Mouse (Mus musculus): Measurements from ENCODE around the gene Arap1. TPM values are rescaled to one million over a fixed set of nuclear protein-coding genes. Genes with fewer than 3 reads are reported as not detected.

Gene Arap1
- polyA plus RNA-seq, 1 experiment from 2014 or later = 88.7 TPM

DNA sequence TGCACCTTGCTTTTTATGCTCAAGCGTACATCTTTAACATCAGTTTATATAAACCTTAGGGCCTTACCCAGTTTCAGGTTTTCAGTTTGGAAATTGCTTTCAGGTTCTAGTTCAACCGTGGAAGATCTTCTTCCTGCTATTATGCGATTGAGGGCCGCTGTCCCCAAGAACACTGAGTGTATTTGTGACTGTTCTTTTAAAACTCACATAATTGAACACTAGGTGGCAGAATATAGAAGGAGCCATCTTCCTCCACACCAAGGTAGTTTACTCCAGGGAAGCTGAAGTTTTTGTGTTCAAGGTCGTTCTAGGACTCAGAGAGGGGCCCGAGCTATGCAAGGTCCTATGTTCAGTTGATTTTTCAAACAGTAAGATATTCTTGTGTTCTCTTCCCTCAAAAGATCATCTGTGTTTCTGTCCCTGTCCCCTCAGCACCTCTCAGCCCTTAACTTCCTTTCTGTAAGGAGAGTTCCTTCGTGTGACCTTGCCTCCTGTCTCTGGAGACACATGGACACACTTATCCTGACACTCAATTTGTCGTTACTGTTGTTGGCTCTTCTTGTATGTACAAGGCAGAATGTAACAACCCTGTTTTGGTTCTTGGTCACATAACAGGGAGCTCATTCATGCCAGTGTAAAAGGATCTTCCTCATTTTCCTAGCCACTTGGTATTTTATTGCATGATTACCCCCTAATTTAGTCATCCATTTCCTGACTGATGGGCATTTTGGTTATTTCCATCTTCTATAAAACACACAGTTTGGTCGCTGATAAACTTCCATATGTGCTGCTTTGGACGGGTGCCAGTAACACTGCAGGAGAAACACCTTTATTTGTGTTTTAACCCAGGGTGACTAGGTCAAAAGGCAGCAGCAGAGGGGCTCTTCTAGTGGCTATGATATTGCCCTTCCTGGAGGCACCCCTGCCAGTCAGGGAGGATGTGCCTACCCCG lies 20.3 kb downstream of the Arap1 start:
- H3K4me3 ChIP-seq (replicated peaks) = no peak overlapping the region
- no peak overlapping the region for H3K4me2 ChIP-seq
- H3K36me3 ChIP-seq = no peaks in the 10 kb centered on the region
- no peak overlapping the region for H3K27ac ChIP-seq
- ATAC-seq (ENCODE audit: insufficient read depth, low FRiP score, low read depth) = no peak
- 0 out of 2 replicates have a peak, but pooled peaks cover 7% of the 10 kb centered on the region for H3K4me1 ChIP-seq
- no peak overlapping the region for H3K9ac ChIP-seq
- whole genome bisulfite sequencing = 53% methylated on average over 11 of the region's 11 CpGs
- H3K27me3 ChIP-seq (replicated peaks) = no peaks in the 10 kb centered on the region
- H3K9me3 ChIP-seq = no peaks in the 10 kb centered on the region

- H3K27me3 ChIP-seq (replicated peaks) = no peaks in the 10 kb centered on the region
- no peak for ATAC-seq (ENCODE audit: insufficient read depth, low FRiP score, low read depth)
- H3K27ac ChIP-seq = no peak overlapping the region
- H3K4me1 ChIP-seq = 0 out of 2 replicates have a peak, but pooled peaks cover 7% of the 10 kb centered on the region
- H3K9ac ChIP-seq = no peak overlapping the region
- WGBS = 78% methylated on average over 7 of the region's 7 CpGs
- no peaks in the 10 kb centered on the region for H3K9me3 ChIP-seq
- H3K4me2 ChIP-seq = no peak overlapping the region
- no peak overlapping the region for H3K4me3 ChIP-seq (replicated peaks)
- no peaks in the 10 kb centered on the region for H3K36me3 ChIP-seq
Measured at GRCm38 (mm10) chr7:101369666-101370065, 21.8 kb downstream of the Arap1 start.

DNA sequence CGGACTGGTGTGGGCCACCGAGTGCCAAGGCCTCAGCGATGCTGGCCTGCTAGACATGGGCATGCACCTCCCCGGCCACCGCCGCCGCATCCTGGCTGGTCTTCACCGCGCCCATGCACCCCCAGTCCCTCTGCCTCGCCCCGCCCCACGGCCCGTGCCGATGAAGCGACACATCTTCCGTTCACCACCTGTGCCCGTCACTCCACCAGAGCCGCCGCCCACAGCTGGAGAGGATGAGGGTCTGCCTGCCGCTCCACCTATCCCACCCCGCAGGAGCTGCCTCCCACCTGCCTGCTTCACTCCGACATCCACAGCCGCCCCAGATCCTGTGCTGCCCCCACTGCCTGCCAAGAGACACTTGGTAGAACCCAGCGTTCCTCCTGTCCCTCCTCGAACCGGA lies 25.2 kb downstream of the Arap1 start:
- no peak for ATAC-seq (ENCODE audit: insufficient read depth, low FRiP score, low read depth)
- Histone ChIP-seq H3K27ac (no peak overlapping the region), H3K4me3 (replicated peaks) (no peak overlapping the region), H3K9me3 (no peaks in the 10 kb centered on the region), H3K4me2 (no peak overlapping the region), H3K36me3 (no peaks in the 10 kb centered on the region), H3K9ac (no peak overlapping the region), H3K27me3 (replicated peaks) (no peaks in the 10 kb centered on the region), H3K4me1 (peaks cover 12% of the 10 kb centered on the region)
- WGBS = 79% methylated on average over 26 of the region's 26 CpGs

DNA sequence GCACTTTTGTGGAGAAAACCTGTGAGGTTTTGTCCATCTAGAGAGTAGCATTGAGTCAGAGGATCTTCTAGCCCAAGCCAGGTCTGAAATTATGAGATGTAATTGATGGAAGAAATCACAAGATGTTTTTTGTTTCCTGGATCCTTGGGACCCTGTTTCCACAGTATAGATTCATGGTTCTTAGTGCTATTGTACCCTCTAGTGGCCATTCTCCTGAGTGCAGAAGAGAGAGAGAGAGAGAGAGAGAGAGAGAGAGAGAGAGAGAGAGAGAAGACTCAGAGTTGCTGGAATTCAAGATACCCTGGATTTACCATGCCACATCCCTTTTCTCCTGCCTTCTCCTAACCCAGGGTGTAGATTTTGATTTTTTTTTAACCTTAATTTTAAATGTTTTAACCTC lies 26.3 kb downstream of the Arap1 start:
- H3K36me3 ChIP-seq = no peaks in the 10 kb centered on the region

GRCm38 (mm10) chr7:101376701-101377340 lies 29.0 kb downstream of the Arap1 start:
- no peak overlapping the region for H3K9ac ChIP-seq
- no peaks in the 10 kb centered on the region for H3K36me3 ChIP-seq
- 0 out of 2 replicates have a peak overlapping the region, but pooled peaks have one; percentile 93 for H3K27ac ChIP-seq
- H3K4me3 ChIP-seq (replicated peaks) = no peak overlapping the region
- H3K4me1 ChIP-seq = peaks cover 25% of the 10 kb centered on the region
- H3K27me3 ChIP-seq (replicated peaks) = no peaks in the 10 kb centered on the region
- H3K4me2 ChIP-seq = no peak overlapping the region
- ATAC-seq (ENCODE audit: insufficient read depth, low FRiP score, low read depth) = no peak
- H3K9me3 ChIP-seq = no peaks in the 10 kb centered on the region
- WGBS = 73% methylated on average over 10 of the region's 10 CpGs

More for the DNA sequence above, 26.3 kb downstream of the Arap1 start:
- ATAC-seq (ENCODE audit: insufficient read depth, low FRiP score, low read depth) = no peak
- Histone ChIP-seq H3K27ac (no peak overlapping the region), H3K9ac (no peak overlapping the region), H3K4me1 (peaks cover 16% of the 10 kb centered on the region), H3K4me2 (no peak overlapping the region), H3K27me3 (replicated peaks) (no peaks in the 10 kb centered on the region), H3K9me3 (no peaks in the 10 kb centered on the region), H3K4me3 (replicated peaks) (no peak overlapping the region)

DNA sequence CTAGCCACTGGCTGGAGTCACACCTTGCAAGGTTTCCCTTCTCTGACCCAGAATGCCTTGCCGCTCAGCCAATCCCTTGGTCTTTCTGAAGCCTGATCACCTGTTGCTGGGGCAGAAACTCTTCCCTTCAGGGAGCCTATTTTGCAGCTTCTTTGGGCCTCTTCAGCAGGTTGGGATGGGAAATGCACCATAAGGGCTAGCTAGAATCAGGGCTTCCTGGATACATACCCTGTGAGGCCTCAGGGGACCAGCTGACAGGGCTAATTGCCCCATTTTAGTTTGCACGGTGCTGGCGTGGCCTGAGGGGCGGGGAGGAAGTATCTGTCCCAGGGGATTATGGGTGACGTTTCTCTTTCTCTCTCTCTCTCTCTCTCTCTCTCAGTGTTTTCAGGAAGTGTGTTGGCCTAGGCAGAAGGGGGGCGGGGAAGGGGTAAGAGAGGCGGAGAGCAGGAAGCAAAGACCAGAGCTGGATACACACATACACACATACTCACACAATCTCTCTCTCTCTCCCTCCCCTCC lies 29.9 kb downstream of the Arap1 start:
- H3K4me2 ChIP-seq = peak overlapping the region; percentile 62
- 11% methylated on average over 7 of the region's 7 CpGs for WGBS

DNA sequence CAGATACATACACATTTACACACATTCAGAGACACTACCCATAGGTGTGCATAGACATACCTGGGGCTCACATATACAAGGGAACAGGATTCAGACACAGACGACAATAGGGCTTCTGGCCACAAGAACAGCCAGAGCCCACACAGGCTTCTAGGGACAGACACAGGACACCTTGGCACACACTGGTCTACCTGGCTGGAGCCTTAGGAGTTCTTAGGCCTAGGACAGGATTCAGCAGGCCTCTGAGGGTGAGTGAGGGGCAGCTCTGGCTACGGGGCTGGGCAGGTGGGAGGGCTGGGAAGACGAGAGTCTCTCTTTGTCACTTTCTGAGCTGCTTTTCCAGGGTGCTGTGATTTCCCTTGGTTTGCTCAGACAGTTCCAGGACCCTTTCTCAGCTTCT lies 30.4 kb downstream of the Arap1 start:
- Histone ChIP-seq H3K27me3 (replicated peaks) (no peaks in the 10 kb centered on the region), H3K9me3 (no peaks in the 10 kb centered on the region), H3K9ac (peak overlapping the region; percentile 42), H3K4me3 (replicated peaks) (peak overlapping the region; percentile 37), H3K36me3 (no peaks in the 10 kb centered on the region), H3K27ac (peak overlapping the region; percentile 93), H3K4me2 (peak overlapping the region; percentile 62), H3K4me1 (peaks cover 25% of the 10 kb centered on the region)
- WGBS = 41% methylated on average over 3 of the region's 3 CpGs
- no peak for ATAC-seq (ENCODE audit: insufficient read depth, low FRiP score, low read depth)

More for the DNA sequence above, 29.9 kb downstream of the Arap1 start:
- peak overlapping the region; percentile 37 for H3K4me3 ChIP-seq (replicated peaks)
- H3K27me3 ChIP-seq (replicated peaks) = no peaks in the 10 kb centered on the region
- peak; percentile 89 for ATAC-seq (ENCODE audit: insufficient read depth, low FRiP score, low read depth)
- H3K9me3 ChIP-seq = no peaks in the 10 kb centered on the region
- H3K36me3 ChIP-seq = no peaks in the 10 kb centered on the region
- peaks cover 25% of the 10 kb centered on the region for H3K4me1 ChIP-seq
- peak overlapping the region; percentile 93 for H3K27ac ChIP-seq
- H3K9ac ChIP-seq = peak overlapping the region; percentile 42; the same call in 1 of the 2 replicates

GRCm38 (mm10) chr7:101378796-101379465 lies 31.1 kb downstream of the Arap1 start:
- peak overlapping the region; percentile 62 for H3K4me2 ChIP-seq
- H3K27ac ChIP-seq = peak overlapping the region; percentile 93
- H3K9ac ChIP-seq = peak overlapping the region; percentile 42; the same call in 1 of the 2 replicates
- WGBS = 43% methylated on average over 5 of the region's 5 CpGs
- peaks cover 30% of the 10 kb centered on the region for H3K4me1 ChIP-seq
- no peak for ATAC-seq (ENCODE audit: insufficient read depth, low FRiP score, low read depth)
- no peaks in the 10 kb centered on the region for H3K36me3 ChIP-seq
- H3K4me3 ChIP-seq (replicated peaks) = peak overlapping the region; percentile 37
- no peaks in the 10 kb centered on the region for H3K27me3 ChIP-seq (replicated peaks)
- H3K9me3 ChIP-seq = no peaks in the 10 kb centered on the region

GRCm38 (mm10) chr7:101379732-101380131 lies 31.9 kb downstream of the Arap1 start:
- 50% methylated on average over 2 of the region's 2 CpGs for WGBS
- H3K36me3 ChIP-seq = no peaks in the 10 kb centered on the region
- peak overlapping the region; percentile 37 for H3K4me3 ChIP-seq (replicated peaks)
- no peaks in the 10 kb centered on the region for H3K9me3 ChIP-seq
- no peak for ATAC-seq (ENCODE audit: insufficient read depth, low FRiP score, low read depth)
- H3K9ac ChIP-seq = 0 out of 2 replicates have a peak overlapping the region, but pooled peaks have one; percentile 12
- peak overlapping the region; percentile 93 for H3K27ac ChIP-seq
- H3K4me1 ChIP-seq = peaks cover 38% of the 10 kb centered on the region
- no peaks in the 10 kb centered on the region for H3K27me3 ChIP-seq (replicated peaks)
- peak overlapping the region; percentile 62 for H3K4me2 ChIP-seq

GRCm38 (mm10) chr7:101381512-101381911 lies 33.6 kb downstream of the Arap1 start:
- Histone ChIP-seq H3K27ac (no peak overlapping the region), H3K9ac (no peak overlapping the region), H3K4me3 (replicated peaks) (no peak overlapping the region), H3K9me3 (no peaks in the 10 kb centered on the region), H3K4me2 (no peak overlapping the region), H3K27me3 (replicated peaks) (no peaks in the 10 kb centered on the region), H3K4me1 (peaks cover 54% of the 10 kb centered on the region), H3K36me3 (no peaks in the 10 kb centered on the region)
- 77% methylated on average over 6 of the region's 6 CpGs for WGBS
- no peak for ATAC-seq (ENCODE audit: insufficient read depth, low FRiP score, low read depth)

DNA sequence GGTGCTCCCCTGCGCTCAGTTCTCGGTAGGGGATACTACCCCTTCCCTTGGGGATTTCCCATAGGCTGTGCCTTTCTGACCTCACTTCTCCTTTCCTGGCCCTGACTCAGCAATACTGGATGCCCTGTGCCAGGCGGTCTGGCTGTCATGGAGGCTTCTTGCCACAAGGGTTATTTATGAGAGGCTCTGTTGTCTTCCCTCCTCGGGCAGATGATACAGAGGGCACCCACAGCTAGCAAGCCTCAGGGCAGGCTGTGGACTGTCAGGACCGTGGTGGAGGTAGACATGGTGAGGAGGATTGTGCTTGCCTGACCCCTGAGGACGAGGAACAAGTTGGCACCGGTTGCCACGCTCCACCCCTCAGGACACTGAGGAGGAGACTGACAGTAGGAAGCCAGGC lies 34.5 kb downstream of the Arap1 start:
- Histone ChIP-seq H3K4me3 (replicated peaks) (no peak overlapping the region), H3K9ac (no peak overlapping the region), H3K36me3 (peaks cover 5% of the 10 kb centered on the region; the same call in 1 of the 2 replicates), H3K4me1 (peaks cover 54% of the 10 kb centered on the region), H3K27me3 (replicated peaks) (no peaks in the 10 kb centered on the region), H3K27ac (0 out of 2 replicates have a peak overlapping the region, but pooled peaks have one; percentile 11), H3K4me2 (no peak overlapping the region), H3K9me3 (no peaks in the 10 kb centered on the region)
- 58% methylated on average over 8 of the region's 8 CpGs for WGBS
- ATAC-seq (ENCODE audit: insufficient read depth, low FRiP score, low read depth) = no peak
